ENCODE assay signal across 8 mouse cellular contexts in the genomic region with DNA sequence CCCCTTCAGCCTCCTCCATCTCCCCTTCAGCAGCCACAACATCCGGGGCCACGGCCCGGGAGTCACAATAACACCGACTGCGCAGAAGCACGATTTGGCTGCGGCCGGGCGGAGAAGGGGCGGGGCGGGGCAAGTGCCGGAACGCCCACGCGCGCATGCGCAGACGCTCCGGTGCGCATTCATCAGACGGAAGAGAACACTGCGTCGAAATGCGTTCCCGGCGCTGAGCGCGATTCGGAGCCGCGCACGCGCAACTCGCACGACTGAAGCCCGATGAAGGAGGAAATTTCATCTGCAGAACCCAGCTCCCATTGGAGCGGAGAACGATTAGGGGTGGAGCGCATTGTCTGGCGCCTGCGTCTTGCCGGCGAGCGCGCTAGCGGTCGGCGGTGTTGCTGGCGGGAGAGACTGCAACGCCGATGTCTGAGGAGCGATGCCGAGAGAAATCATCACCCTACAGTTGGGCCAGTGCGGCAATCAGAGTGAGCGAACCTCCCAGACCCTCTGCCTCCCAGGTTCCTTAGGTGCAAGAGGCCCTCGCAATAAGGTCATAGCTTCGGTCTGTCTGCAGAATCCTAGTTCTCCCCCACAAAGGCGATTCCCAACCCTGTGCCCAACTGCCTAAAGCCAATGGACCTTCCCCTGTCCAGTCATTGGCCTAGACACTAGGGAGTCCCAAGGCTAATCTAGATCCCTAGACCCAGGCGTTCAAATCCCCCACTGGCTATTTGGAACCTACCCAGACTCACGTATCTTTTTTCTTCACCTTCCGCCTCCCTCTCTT. TPM values are rescaled to one million over a fixed set of nuclear protein-coding genes. Genes with fewer than 3 reads are reported as not detected.
DNase-seq lines count a peak whose midpoint lies in the region; ATAC-seq and TF ChIP-seq lines count a peak whose summit lies in the region.

A gene (minus strand): TSS at position 133 of the 784 bp plus-strand sequence.
A gene (plus strand): TSS at position 178 of the 784 bp plus-strand sequence.

- no peak for TF ChIP-seq CTCF in lung, adult 2 months (IDR thresholded peaks at IDR 0.05; ENCODE audit: insufficient read depth, low read length)

- H3K27ac ChIP-seq in ES-E14 (ENCODE audit: insufficient read depth, low read depth, low read length, poor library complexity, severe bottlenecking) = peak within 1 kb of the TSS; percentile 51; the same call in 1 of the 2 replicates
- peak within 1 kb of the TSS; percentile 89 for H3K27ac ChIP-seq in forebrain, embryonic 15.5 days (replicated peaks)

- ATAC-seq in forebrain, embryonic 15.5 days (replicated peaks) = peak; percentile 95
- peak; percentile 87 for ATAC-seq in neutrophil, adult 5-6 weeks (ENCODE audit: extremely low read depth, insufficient number of reproducible peaks, low FRiP score, poor library complexity, severe bottlenecking)

- peaks cover 0 to 5% of the 10 kb centered on the region in 2 experiments; a peak in 3 of 4 replicates for H3K4me1 ChIP-seq in ES-E14 (ENCODE audit: control insufficient read depth in 2 of 2, insufficient read depth in 2 of 2, low read length in 2 of 2, poor library complexity in 1 of 2)
- H3K4me1 ChIP-seq in forebrain, embryonic 15.5 days = peaks cover 48% of the 10 kb centered on the region
- H3K4me1 ChIP-seq in lung, adult 2 months (ENCODE audit: control insufficient read depth, insufficient read depth, low read length) = peaks cover 7% of the 10 kb centered on the region

- H3K9ac ChIP-seq in ES-E14 (ENCODE audit: insufficient read depth, low read depth, low read length, poor library complexity, severe bottlenecking) = peak within 1 kb of the TSS; percentile 93
- peak within 1 kb of the TSS; percentile 90 for H3K9ac ChIP-seq in forebrain, embryonic 15.5 days (replicated peaks)

- peak within 1 kb of the TSS; percentile 93 for H3K4me2 ChIP-seq in forebrain, embryonic 15.5 days (replicated peaks)

- WGBS in forebrain, embryonic 15.5 days = under 1% methylated on average over 61 of the region's 61 CpGs
- WGBS in lung, adult 2 months = under 1% methylated on average over 61 of the region's 61 CpGs

- peak within 1 kb of the TSS; percentile 84 to 88 for H3K4me3 ChIP-seq in ES-E14 (ENCODE audit: insufficient read depth in 1 of 2, low read depth in 1 of 2, low read length in 2 of 2, poor library complexity in 1 of 2, severe bottlenecking in 1 of 2)
- peak within 1 kb of the TSS; percentile 74 for H3K4me3 ChIP-seq in forebrain, embryonic 15.5 days
- H3K4me3 ChIP-seq in lung, adult 2 months (replicated peaks; ENCODE audit: extremely low read depth, low read depth, low read length) = peak within 1 kb of the TSS; percentile 77

- in situ Hi-C loops in ES-E14 (cut with MboI; ENCODE audit: low sequenced_read_pairs in 2 of 2, unreplicated experiment in 2 of 2) = no loop called here

- peaks cover 7% of the 10 kb centered on the region; the same call in 1 of the 2 replicates for H3K36me3 ChIP-seq in ES-E14 (ENCODE audit: control insufficient read depth, insufficient read depth, low read length, poor library complexity, severe bottlenecking)
- peaks cover 13% of the 10 kb centered on the region; the same call in 1 of the 2 replicates for H3K36me3 ChIP-seq in forebrain, embryonic 15.5 days

- TF ChIP-seq POLR2A in lung, adult 2 months (IDR thresholded peaks at IDR 0.05; ENCODE audit: borderline replicate concordance, extremely low read depth, low read depth, low read length) = peak; percentile 87

- H3K9me3 ChIP-seq in ES-E14 (ENCODE audit: control insufficient read depth, insufficient read depth, low read depth, low read length) = no peaks in the 10 kb centered on the region
- H3K9me3 ChIP-seq in forebrain, embryonic 15.5 days = no peaks in the 10 kb centered on the region

- intact Hi-C loops in heart, postnatal 25 days (cut with DNase I) = loop anchor here (1.0 to 2.0 kb wide), 2 partner anchors 25 to 49 kb away; a partner anchor contains a TSS

- no peaks in the 10 kb centered on the region for H3K27me3 ChIP-seq in forebrain, embryonic 15.5 days

- DNase-seq in ES-E14 (ENCODE audit: low read depth, low spot score) = peak; percentile 98
- peak; percentile 99 for DNase-seq in cerebellum, adult 11-12 months
- peak; percentile 98 for DNase-seq in heart, postnatal 25 days (ENCODE audit: low spot score)
- DNase-seq in layer of hippocampus, adult 18-20 months (ENCODE audit: low spot score in 2 of 2) = peak; percentile 99 to 100
- DNase-seq in lung, adult 2 months = peak; percentile 97
- DNase-seq in thymus, adult 18-20 months = peak; percentile 98

TF ChIP-seq in ES-E14, 5 proteins besides CTCF, POLR2A, EP300 and RAD21:
- TF ChIP-seq ZC3H11A (IDR thresholded peaks at IDR 0.05; ENCODE audit: borderline replicate concordance, low read depth, low read length) = no peak
- TF ChIP-seq HCFC1 (IDR thresholded peaks at IDR 0.05; ENCODE audit: borderline replicate concordance, insufficient read depth, low read length) = no peak; the same call in 1 of the 2 replicates
- TF ChIP-seq ZNF384 (IDR thresholded peaks at IDR 0.05; ENCODE audit: low read depth, low read length) = no peak
- TF ChIP-seq CHD2 (IDR thresholded peaks at IDR 0.05; ENCODE audit: low read depth, low read length) = no peak; the same call in 1 of the 2 replicates
- TF ChIP-seq MAFK (IDR thresholded peaks at IDR 0.05; ENCODE audit: insufficient read depth, low read depth, low read length) = no peak
TF ChIP-seq in ES-E14: peak in this region for 0.

RNA-seq across cellular contexts. Expression of the first gene that starts in this region (rescaled TPM):
- 60.4 and 65.2 TPM in 2 replicates for total RNA-seq in ES-E14 (2012; rRNA removed)
- polyA plus RNA-seq in forebrain, embryonic 15.5 days (2015; fragmentation: Nextera tagmentation; extraction: Ambion mirVana) = 25.1 and 27.7 TPM in 2 replicates
- total RNA-seq in heart, postnatal 25 days (2021) = 10 to 100 TPM; 34.0 to 35.5 TPM
- 10 to 100 TPM; 57.2 to 58.1 TPM for total RNA-seq in layer of hippocampus, adult 18-20 months (2021)
- polyA plus RNA-seq in lung, adult 2 months (2012; rRNA removed) = 47.6 and 58.8 TPM in 2 replicates
- total RNA-seq in neutrophil, adult 5-6 weeks (2017) = 91.3 and 97.1 TPM in 2 replicates

RNA-seq across cellular contexts. Expression of the second gene that starts in this region (rescaled TPM):
- 27.5 and 38.6 TPM in 2 replicates for total RNA-seq in ES-E14 (2012; rRNA removed)
- polyA plus RNA-seq in forebrain, embryonic 15.5 days (2015; fragmentation: Nextera tagmentation; extraction: Ambion mirVana) = 96.1 and 97.7 TPM in 2 replicates
- total RNA-seq in heart, postnatal 25 days (2021) = 10 to 100 TPM; 24.4 to 27.3 TPM
- total RNA-seq in layer of hippocampus, adult 18-20 months (2021) = 10 to 100 TPM; 43.7 to 46.5 TPM
- polyA plus RNA-seq in lung, adult 2 months (2012; rRNA removed) = 10.7 and 14.4 TPM in 2 replicates
- total RNA-seq in neutrophil, adult 5-6 weeks (2017) = 11.3 and 13.1 TPM in 2 replicates

Comparison
In these comparisons a context has a peak if more than half of its experiments do, and no peak if none do; other contexts are left out.
1. Peak in every context shown above with its lines: DNase-seq, ATAC-seq, H3K4me3 ChIP-seq and H3K27ac ChIP-seq.